Mouse (Mus musculus) adrenal gland, postnatal 4 days (tissue): Measurements from ENCODE around the gene Gm27021. TPM values are rescaled to one million over a fixed set of nuclear protein-coding genes. Genes with fewer than 3 reads are reported as not detected.
A peak's percentile ranks its signal among the peaks of the same experiment; 100 is the strongest.

ENCODE experiments used
- DNase-seq, 2 experiments: peaks; one replicate each; pipeline ENCODE4 v3.0.0; 2021 to 2022; ENCODE audit warnings: low spot score in 2 of 2, mixed read lengths in 2 of 2
- total RNA-seq, 2 experiments: library from RNA; stranded (reverse); gene quantifications; 2 replicates each; pipeline ENCODE4 v1.2.3; 2021

Gene Gm27021
- total RNA-seq, 2 experiments from 2014 or later, result 0.56 TPM; not detected in 1

- peak; percentile 49 to 66 for DNase-seq
These were observed 23.2 kb downstream of the Gm27021 start for GRCm38 (mm10) chr8:120644663-120645062.

GRCm38 (mm10) chr8:120642031-120642662, 25.7 kb downstream of the Gm27021 start:
- no peak for DNase-seq

- DNase-seq, result no peak
These were observed 26.6 kb downstream of the Gm27021 start for GRCm38 (mm10) chr8:120641245-120641644.

- DNase-seq, result peak; percentile 27 to 55
These were observed 33.5 kb downstream of the Gm27021 start for GRCm38 (mm10) chr8:120634329-120634839.

GRCm38 (mm10) chr8:120633665-120634271, 34.1 kb downstream of the Gm27021 start:
- DNase-seq, result no peak

- no peak for DNase-seq
These were observed 34.8 kb downstream of the Gm27021 start for GRCm38 (mm10) chr8:120632969-120633664.

GRCm38 (mm10) chr8:120631441-120632375, 36.2 kb downstream of the Gm27021 start:
- DNase-seq, result no peak

- no peak for DNase-seq
These were observed 37.0 kb downstream of the Gm27021 start for GRCm38 (mm10) chr8:120630848-120631247.

GRCm38 (mm10) chr8:120630031-120630430, 37.8 kb downstream of the Gm27021 start:
- DNase-seq, result no peak

GRCm38 (mm10) chr8:120627298-120627697, 40.6 kb downstream of the Gm27021 start:
- no peak for DNase-seq

GRCm38 (mm10) chr8:120626461-120626860, 41.4 kb downstream of the Gm27021 start:
- no peak for DNase-seq

- DNase-seq, result no peak
These were observed 44.3 kb downstream of the Gm27021 start for GRCm38 (mm10) chr8:120623608-120624007.

- DNase-seq, result no peak
These were observed 45.7 kb downstream of the Gm27021 start for GRCm38 (mm10) chr8:120622161-120622560.

- no peak for DNase-seq
These were observed 47.4 kb downstream of the Gm27021 start for GRCm38 (mm10) chr8:120620441-120620840.

- DNase-seq, result no peak
These were observed 48.4 kb downstream of the Gm27021 start for GRCm38 (mm10) chr8:120619235-120620180.

GRCm38 (mm10) chr8:120618110-120618509, 49.8 kb downstream of the Gm27021 start:
- peak; percentile 46 to 54 for DNase-seq

GRCm38 (mm10) chr8:120616663-120617626, 50.9 kb downstream of the Gm27021 start:
- no peak for DNase-seq

- no peak for DNase-seq
These were observed 53.4 kb downstream of the Gm27021 start for GRCm38 (mm10) chr8:120614491-120614890.

- no peak for DNase-seq
These were observed 57.1 kb downstream of the Gm27021 start for GRCm38 (mm10) chr8:120610824-120611223.
